Mouse (Mus musculus) bone marrow, adult 2 months (tissue): ENCODE data around the gene Ly86.

ENCODE experiments used
- CTCF ChIP-seq: fragments of 200-500 bp; IDR thresholded peaks from 2 replicates; pipeline ENCODE4 v1.5.1; 2011; ENCODE audit warnings: low read length, control low read depth; ENCODE audit not compliant: control insufficient read depth, insufficient read depth
- POLR2A ChIP-seq: fragments of 200-500 bp; IDR thresholded peaks from 2 replicates; pipeline ENCODE4 v1.6.1; 2011; ENCODE audit warnings: low read depth, mild to moderate bottlenecking, control low read depth, low read length, borderline replicate concordance; ENCODE audit not compliant: control insufficient read depth

- no peak for TF ChIP-seq POLR2A
- TF ChIP-seq CTCF: no peak
Measured at GRCm38 (mm10) chr13:37436267-37437013, 91.4 kb downstream of the Ly86 start.
